Mouse (Mus musculus) intestine, postnatal 0 days (tissue): ENCODE data around the gene Psors1c2. TPM values are rescaled to one million over a fixed set of nuclear protein-coding genes. Genes with fewer than 3 reads are reported as not detected.

ENCODE experiments used
- ATAC-seq: fragments of 200-750 bp; cut with Nextera tagmentation; 2 replicates; pipeline ENCODE4 v1.8.0; 2017; ENCODE audit warnings: mild to moderate bottlenecking, moderate TSS enrichment, moderate library complexity
- H3K27ac ChIP-seq: fragments of 300-500 bp; sonication (generic); 2 replicates; pipeline ENCODE4 v1.5.1; 2014; ENCODE audit warnings: mild to moderate bottlenecking, low read depth, low read length, moderate library complexity
- H3K27me3 ChIP-seq: fragments of 300-500 bp; sonication (generic); replicated peaks from 2 replicates; pipeline ENCODE4 v1.6.1; 2014; ENCODE audit warnings: low read length, mixed read lengths; ENCODE audit not compliant: control insufficient read depth, insufficient read depth
- H3K36me3 ChIP-seq: fragments of 300-500 bp; sonication (generic); 2 replicates; pipeline ENCODE4 v1.6.1; 2014; ENCODE audit warnings: mild to moderate bottlenecking, moderate library complexity; ENCODE audit not compliant: control insufficient read depth, insufficient read depth
- H3K4me1 ChIP-seq: fragments of 300-500 bp; sonication (generic); replicated peaks from 2 replicates; pipeline ENCODE4 v1.6.1; 2014; ENCODE audit warnings: antibody characterized with exemption, low read length, mixed read lengths; ENCODE audit not compliant: control insufficient read depth, insufficient read depth
- H3K4me2 ChIP-seq: fragments of 300-500 bp; sonication (generic); replicated peaks from 2 replicates; pipeline ENCODE4 v1.6.1; 2014; ENCODE audit warnings: low read depth, mild to moderate bottlenecking, moderate library complexity
- H3K4me3 ChIP-seq: fragments of 300-500 bp; sonication (generic); 2 replicates; pipeline ENCODE4 v1.5.1; 2014; ENCODE audit warnings: low read depth, low read length
- H3K9ac ChIP-seq: fragments of 300-500 bp; sonication (generic); 2 replicates; pipeline ENCODE4 v1.6.1; 2014; ENCODE audit warnings: mild to moderate bottlenecking, low read depth, low read length
- H3K9me3 ChIP-seq: fragments of 300-500 bp; sonication (generic); 2 replicates; pipeline ENCODE4 v1.6.1; 2016; ENCODE audit warnings: mixed run types; ENCODE audit not compliant: control insufficient read depth
- CTCF ChIP-seq: sonication (generic); IDR thresholded peaks from 2 replicates; pipeline ENCODE4 v1.5.1; 2016; ENCODE audit warnings: low read depth, mild to moderate bottlenecking, control low read depth, antibody characterized with exemption, moderate library complexity
- WGBS: fragments of 180-500 bp; shearing (Covaris S2); extraction: QIAGEN DNeasy Blood & Tissue Kit; methylation state at CpG from one replicate; pipeline ENCODE4 v1.1.7; 2014; 5-methylcytosine and 5-hydroxymethylcytosine counted together
- polyA plus RNA-seq: library from polyadenylated mRNA; unstranded; fragments of >200 nt; fragmentation: Nextera tagmentation; extraction: Ambion mirVana; gene quantifications from 2 replicates; pipeline ENCODE4 v1.2.1, GENCODE M21; 2015

The Psors1c2 gene
- polyA plus RNA-seq, 1 experiment from 2014 or later, result not detected

GRCm38 (mm10) chr17:35502226-35502625 is 30.8 kb upstream of the Psors1c2 start:
- no peak overlapping the region for H3K4me2 ChIP-seq
- no peak for ATAC-seq
- H3K27me3 ChIP-seq, result no peaks in the 10 kb centered on the region
- WGBS, result 28% methylated on average over 6 of the region's 6 CpGs
- H3K9ac ChIP-seq, result no peak overlapping the region
- no peaks in the 10 kb centered on the region for H3K9me3 ChIP-seq
- no peaks in the 10 kb centered on the region for H3K4me1 ChIP-seq
- no peak overlapping the region for H3K4me3 ChIP-seq
- H3K27ac ChIP-seq, result no peak overlapping the region
- H3K36me3 ChIP-seq, result no peaks in the 10 kb centered on the region
- no peak for TF ChIP-seq CTCF

- Histone ChIP-seq H3K27me3 (no peaks in the 10 kb centered on the region), H3K4me3 (no peak overlapping the region), H3K4me1 (no peaks in the 10 kb centered on the region), H3K36me3 (no peaks in the 10 kb centered on the region), H3K4me2 (no peak overlapping the region), H3K9me3 (no peaks in the 10 kb centered on the region), H3K9ac (no peak overlapping the region), H3K27ac (no peak overlapping the region)
- no peak for TF ChIP-seq CTCF
- 42% methylated on average over 5 of the region's 5 CpGs for WGBS
- no peak for ATAC-seq
Observed at GRCm38 (mm10) chr17:35502762-35503161, 30.2 kb upstream of the Psors1c2 start.

GRCm38 (mm10) chr17:35503849-35504248 is 29.2 kb upstream of the Psors1c2 start:
- Histone ChIP-seq H3K27ac (no peak overlapping the region), H3K4me3 (no peak overlapping the region), H3K9ac (no peak overlapping the region), H3K9me3 (no peaks in the 10 kb centered on the region), H3K4me2 (no peak overlapping the region), H3K27me3 (no peaks in the 10 kb centered on the region), H3K36me3 (no peaks in the 10 kb centered on the region), H3K4me1 (no peaks in the 10 kb centered on the region)
- ATAC-seq, result no peak
- no peak for TF ChIP-seq CTCF
- WGBS, result 53% methylated on average over 5 of the region's 5 CpGs

- Histone ChIP-seq H3K36me3 (no peaks in the 10 kb centered on the region), H3K27me3 (no peaks in the 10 kb centered on the region), H3K4me3 (no peak overlapping the region), H3K9me3 (no peaks in the 10 kb centered on the region), H3K27ac (no peak overlapping the region), H3K4me1 (no peaks in the 10 kb centered on the region), H3K9ac (no peak overlapping the region), H3K4me2 (no peak overlapping the region)
- ATAC-seq, result no peak
- 46% methylated on average over 8 of the region's 8 CpGs for WGBS
- no peak for TF ChIP-seq CTCF
Observed at GRCm38 (mm10) chr17:35504628-35505481, 28.1 kb upstream of the Psors1c2 start.

- Histone ChIP-seq H3K4me2 (no peak within 1 kb of the TSS), H3K9ac (no peak within 1 kb of the TSS), H3K4me1 (no peaks in the 10 kb centered on the region), H3K9me3 (no peaks in the 10 kb centered on the region), H3K27ac (no peak within 1 kb of the TSS), H3K27me3 (no peaks in the 10 kb centered on the region), H3K4me3 (no peak within 1 kb of the TSS), H3K36me3 (no peaks in the 10 kb centered on the region)
- TF ChIP-seq CTCF, result no peak
- ATAC-seq, result no peak
- WGBS, result 76% methylated on average over 13 of the region's 13 CpGs
Observed at GRCm38 (mm10) chr17:35505776-35506175, 27.2 kb upstream of the Psors1c2 start, which contains the start of gene Pou5f1. Pou5f1 (plus strand) TSS chr17:35506018.

GRCm38 (mm10) chr17:35506881-35507280 is 26.1 kb upstream of the Psors1c2 start:
- 19% methylated on average over 10 of the region's 10 CpGs for WGBS
- H3K4me2 ChIP-seq, result no peak overlapping the region

More at GRCm38 (mm10) chr17:35506881-35507280, 26.1 kb upstream of the Psors1c2 start:
- H3K27me3 ChIP-seq, result no peaks in the 10 kb centered on the region
- no peak for ATAC-seq
- no peaks in the 10 kb centered on the region for H3K36me3 ChIP-seq
- TF ChIP-seq CTCF, result no peak
- no peaks in the 10 kb centered on the region for H3K4me1 ChIP-seq
- H3K9ac ChIP-seq, result no peak overlapping the region
- H3K27ac ChIP-seq, result no peak overlapping the region
- H3K4me3 ChIP-seq, result no peak overlapping the region
- H3K9me3 ChIP-seq, result no peaks in the 10 kb centered on the region
